Mouse (Mus musculus): ENCODE results near the gene A630095N17Rik.

DNA sequence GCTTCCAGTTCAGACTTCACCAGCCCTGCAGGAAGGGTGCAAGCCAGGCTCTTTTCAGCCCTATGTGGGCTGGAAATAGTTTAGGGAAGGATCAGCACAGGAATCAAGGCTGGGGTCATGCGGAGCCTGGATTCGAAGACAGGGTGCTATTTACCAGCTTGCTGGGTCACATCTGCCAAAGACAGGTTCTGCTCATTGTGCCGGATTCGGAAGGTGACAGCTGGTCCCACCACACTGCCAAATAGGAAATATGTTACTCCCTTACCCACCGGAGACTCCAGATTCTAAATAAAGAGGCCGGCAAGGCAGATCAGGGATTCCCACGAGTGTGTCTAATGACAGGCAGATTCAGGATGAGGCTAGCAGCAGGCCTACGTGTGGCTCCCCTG lies 22.7 kb upstream of the A630095N17Rik start:
- no peak for TF ChIP-seq CTCF (IDR thresholded peaks at IDR 0.05; ENCODE audit: borderline replicate concordance, control insufficient read depth, extremely low read depth, insufficient read depth, low read length, poor library complexity)
- TF ChIP-seq POLR2A (IDR thresholded peaks at IDR 0.05; ENCODE audit: control insufficient read depth, extremely low read depth, insufficient read depth, low read length, poor library complexity) = no peak
